Comparison of ENCODE assay signal across 21 mouse cellular contexts in genomic region chr10:59621355-59621754, GRCm38 (mm10). TPM values are rescaled to one million over a fixed set of nuclear protein-coding genes. Genes with fewer than 3 reads are reported as not detected.
"Had no signal": no experiment of that assay in that cellular context is flagged by ENCODE, and none has a peak within 500 bp of the region (broad histone marks: within the 10 kb centered on the region; RNA-seq: fewer than 3 reads in every experiment).

No protein-coding gene starts in this region.

- H3K9ac ChIP-seq: limb, embryonic 12.5 days; liver, embryonic 14.5 days; midbrain, embryonic 12.5 days; neural tube, embryonic 13.5 days had no signal

- H3K36me3 ChIP-seq: limb, embryonic 12.5 days; midbrain, embryonic 12.5 days; neural tube, embryonic 13.5 days had no signal

- H3K4me2 ChIP-seq: limb, embryonic 12.5 days; midbrain, embryonic 12.5 days; neural tube, embryonic 13.5 days had no signal

- H3K4me3 ChIP-seq: limb, embryonic 12.5 days; midbrain, embryonic 12.5 days; neural tube, embryonic 13.5 days had no signal

- H3K27me3 ChIP-seq: limb, embryonic 12.5 days; neural tube, embryonic 13.5 days had no signal

- H3K27ac ChIP-seq: hindbrain, postnatal 0 days; limb, embryonic 12.5 days; liver, embryonic 14.5 days; midbrain, embryonic 12.5 days; neural tube, embryonic 13.5 days had no signal

- H3K9me3 ChIP-seq: limb, embryonic 12.5 days; midbrain, embryonic 12.5 days; neural tube, embryonic 13.5 days had no signal

- ATAC-seq: hindbrain, postnatal 0 days; midbrain, embryonic 16.5 days had no signal

- DNase-seq: kidney, adult 8-10 months; kidney, postnatal 25 days; layer of hippocampus, postnatal 36 days; liver; lung, adult 2 months; lung, postnatal 14 days; retina, postnatal 1 day; thymus, adult 2 months; thymus, postnatal 36 days had no signal

RNA-seq across cellular contexts. Expression of gene Gm10322, which starts 5.5 kb away (rescaled TPM):
- total RNA-seq: hindbrain, postnatal 0 days; layer of hippocampus, postnatal 36 days; left cerebral cortex, adult 8-10 months; left cerebral cortex, postnatal 36 days had no signal
- polyA plus RNA-seq: hindbrain, postnatal 0 days; intestine, embryonic 14.5 days; kidney, embryonic 16.5 days; limb, embryonic 12.5 days; liver, embryonic 14.5 days; lung, adult 2 months; midbrain, embryonic 12.5 days; midbrain, embryonic 16.5 days; neural tube, embryonic 13.5 days; spleen, adult 2 months; testis, adult 2 months had no signal
